Mouse (Mus musculus): ENCODE data around the gene Tns3.

Tns3 gene

GRCm38 (mm10) chr11:8651448-8652035 lies 12.8 kb downstream of the Tns3 start:
- ATAC-seq (ENCODE audit: low TSS enrichment) = no peak

- no peak for ATAC-seq (ENCODE audit: low TSS enrichment)
Measured at GRCm38 (mm10) chr11:8645609-8646008, 18.7 kb downstream of the Tns3 start.

GRCm38 (mm10) chr11:8644272-8644671 lies 20.1 kb downstream of the Tns3 start:
- no peak for ATAC-seq (ENCODE audit: low TSS enrichment)

GRCm38 (mm10) chr11:8641634-8642277 lies 22.6 kb downstream of the Tns3 start:
- ATAC-seq (ENCODE audit: low TSS enrichment) = no peak

GRCm38 (mm10) chr11:8639726-8640125 lies 24.6 kb downstream of the Tns3 start:
- no peak for ATAC-seq (ENCODE audit: low TSS enrichment)

- ATAC-seq (ENCODE audit: low TSS enrichment) = no peak
Measured at GRCm38 (mm10) chr11:8639007-8639718, 25.2 kb downstream of the Tns3 start.

- peak; percentile 28; the same call in 1 of the 2 replicates for ATAC-seq (ENCODE audit: low TSS enrichment)
Measured at GRCm38 (mm10) chr11:8637469-8638447, 26.6 kb downstream of the Tns3 start.

- ATAC-seq (ENCODE audit: low TSS enrichment) = no peak
Measured at GRCm38 (mm10) chr11:8636680-8637079, 27.7 kb downstream of the Tns3 start.

GRCm38 (mm10) chr11:8635778-8636177 lies 28.6 kb downstream of the Tns3 start:
- ATAC-seq (ENCODE audit: low TSS enrichment) = no peak

- no peak for ATAC-seq (ENCODE audit: low TSS enrichment)
Measured at GRCm38 (mm10) chr11:8634728-8635410, 29.5 kb downstream of the Tns3 start.

GRCm38 (mm10) chr11:8632163-8632562 lies 32.2 kb downstream of the Tns3 start:
- ATAC-seq (ENCODE audit: low TSS enrichment) = no peak

- no peak for ATAC-seq (ENCODE audit: low TSS enrichment)
Measured at GRCm38 (mm10) chr11:8629862-8630390, 34.4 kb downstream of the Tns3 start.

GRCm38 (mm10) chr11:8629326-8629725 lies 35.0 kb downstream of the Tns3 start:
- no peak for ATAC-seq (ENCODE audit: low TSS enrichment)

GRCm38 (mm10) chr11:8628846-8629253 lies 35.5 kb downstream of the Tns3 start:
- ATAC-seq (ENCODE audit: low TSS enrichment) = no peak

GRCm38 (mm10) chr11:8627156-8627555 lies 37.2 kb downstream of the Tns3 start:
- ATAC-seq (ENCODE audit: low TSS enrichment) = no peak

- no peak for ATAC-seq (ENCODE audit: low TSS enrichment)
Measured at GRCm38 (mm10) chr11:8626715-8627114, 37.6 kb downstream of the Tns3 start.

- ATAC-seq (ENCODE audit: low TSS enrichment) = no peak
Measured at GRCm38 (mm10) chr11:8625915-8626604, 38.3 kb downstream of the Tns3 start.

GRCm38 (mm10) chr11:8625451-8625850 lies 38.9 kb downstream of the Tns3 start:
- ATAC-seq (ENCODE audit: low TSS enrichment) = no peak

- ATAC-seq (ENCODE audit: low TSS enrichment) = peak; percentile 72
Measured at GRCm38 (mm10) chr11:8624179-8624886, 40.0 kb downstream of the Tns3 start.

GRCm38 (mm10) chr11:8623852-8624178 lies 40.5 kb downstream of the Tns3 start:
- ATAC-seq (ENCODE audit: low TSS enrichment) = no peak
